Mouse (Mus musculus): Measurements from ENCODE around the gene Folr2.

DNA sequence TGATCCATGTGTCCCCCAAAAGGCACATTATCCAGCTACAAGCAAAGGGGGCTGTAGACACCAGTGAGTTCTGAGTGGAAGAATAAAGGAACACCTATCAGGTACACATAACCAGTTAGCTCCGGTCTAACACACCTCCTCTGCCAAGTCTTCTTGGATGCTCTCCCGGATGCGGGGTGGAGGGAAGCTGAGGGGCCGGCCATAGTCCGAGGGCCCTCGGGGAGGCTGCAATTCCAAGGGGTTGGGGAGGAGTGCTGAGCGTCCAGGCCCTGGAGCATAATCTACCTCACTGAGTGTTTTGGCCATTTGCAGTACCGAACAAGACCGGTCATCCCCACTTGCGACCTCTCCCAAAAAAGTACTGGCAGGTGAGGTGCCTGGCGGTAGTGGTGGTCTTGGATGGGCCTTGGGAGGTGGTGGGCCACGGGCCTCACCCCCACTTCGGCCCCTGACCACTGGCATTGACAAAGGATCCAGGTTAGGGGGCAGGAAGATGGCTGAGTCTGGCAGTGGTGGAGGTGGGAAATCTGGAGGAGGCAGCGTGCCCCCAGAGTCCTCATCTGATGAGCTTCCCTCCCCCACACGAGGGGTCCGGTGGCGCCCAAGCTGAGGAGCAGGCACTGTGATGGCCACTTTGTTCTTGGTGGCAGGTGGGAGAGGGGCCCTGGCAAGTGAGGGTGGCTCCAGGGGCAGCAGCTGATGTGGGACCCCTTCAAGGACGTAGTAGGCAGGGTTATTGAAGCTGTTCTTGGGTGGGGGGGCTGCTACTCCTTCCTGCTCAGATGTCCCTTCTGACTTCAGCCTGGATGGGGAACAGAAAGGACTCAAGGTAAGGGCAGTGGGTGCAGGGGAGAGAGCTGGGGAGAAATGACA is 33.0 kb downstream of the Folr2 start:
- TF ChIP-seq FLI1 (IDR thresholded peaks at IDR 0.05; ENCODE audit: low read length) (no peak), GATA1 (IDR thresholded peaks at IDR 0.05; ENCODE audit: borderline replicate concordance, low read length) (no peak)
